Mouse (Mus musculus): ENCODE measurements around the gene Faah.
A peak's percentile ranks its signal among the peaks of the same experiment; 100 is the strongest.

- TF ChIP-seq CTCF (IDR thresholded peaks at IDR 0.05) = peak; percentile 85
- TF ChIP-seq EP300 (IDR thresholded peaks at IDR 0.05) = no peak
These were observed 33.6 kb downstream of the Faah start for GRCm38 (mm10) chr4:115984111-115984510.
